Mouse (Mus musculus) brain, embryonic 14.5 days (tissue): ENCODE measurements around the gene Carns1. TPM values are rescaled to one million over a fixed set of nuclear protein-coding genes. Genes with fewer than 3 reads are reported as not detected.

ENCODE experiments used
- DNase-seq: peaks from one replicate; pipeline ENCODE4 v3.0.0-alpha.2; 2011; ENCODE audit warnings: low read depth
- CTCF ChIP-seq: fragments of 200-500 bp; IDR thresholded peaks from 2 replicates; pipeline ENCODE4 v1.5.1; 2012; ENCODE audit warnings: inconsistent platforms, mild to moderate bottlenecking, moderate library complexity, borderline replicate concordance; ENCODE audit not compliant: insufficient read depth, insufficient read length; ENCODE audit errors: extremely low read depth
- POLR2A ChIP-seq: fragments of 200-500 bp; IDR thresholded peaks from 2 replicates; pipeline ENCODE4 v1.6.1; 2012; ENCODE audit warnings: mild to moderate bottlenecking, inconsistent platforms, borderline replicate concordance; ENCODE audit not compliant: poor library complexity, insufficient read depth, insufficient read length, severe bottlenecking; ENCODE audit errors: extremely low read depth
- polyA plus RNA-seq: library from polyadenylated mRNA; depleted of rRNA; stranded (reverse); fragments of >200 nt; gene quantifications from 2 replicates; pipeline ENCODE4 v1.2.3, GENCODE M21; 2012; rRNA removed

Gene Carns1
- polyA plus RNA-seq, 1 experiment = 4.3 TPM

DNA sequence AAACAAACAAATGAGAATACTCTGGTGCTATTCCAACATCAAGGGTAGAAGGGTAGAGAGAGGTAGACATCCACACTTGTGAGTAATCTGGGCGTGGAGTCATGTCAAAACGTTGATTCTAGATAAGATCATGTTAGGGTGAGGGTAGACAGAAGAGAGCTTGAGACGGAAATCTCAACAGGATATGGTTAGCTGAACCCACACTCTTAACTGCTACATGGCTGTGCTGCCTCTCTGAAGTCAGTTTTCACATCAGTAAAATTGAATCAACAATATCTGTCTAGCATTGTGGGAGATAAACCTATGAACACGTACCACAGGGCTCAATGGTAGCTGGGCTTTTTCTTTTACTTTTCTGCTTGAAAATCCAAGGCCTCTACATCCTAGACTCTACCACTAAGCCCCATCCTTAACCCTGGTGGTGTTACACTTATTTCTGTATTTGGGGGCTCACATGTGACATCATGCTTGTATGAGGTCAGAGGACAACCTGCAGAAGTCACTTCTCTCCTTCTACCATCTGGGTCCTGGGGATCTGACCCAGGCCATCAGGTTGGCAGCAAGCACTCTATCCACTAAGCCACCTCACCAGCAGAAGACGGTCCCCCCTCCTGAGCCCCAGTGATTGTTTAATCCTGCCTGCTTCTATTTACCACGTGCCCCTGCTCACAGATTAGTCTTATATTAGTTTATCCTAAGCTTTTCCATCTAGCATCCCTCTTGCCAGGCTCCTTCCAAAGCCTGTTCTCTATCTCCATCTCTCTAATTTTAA lies 55.4 kb downstream of the Carns1 start:
- no peak for DNase-seq
- no peak for TF ChIP-seq CTCF
- no peak for TF ChIP-seq POLR2A

DNA sequence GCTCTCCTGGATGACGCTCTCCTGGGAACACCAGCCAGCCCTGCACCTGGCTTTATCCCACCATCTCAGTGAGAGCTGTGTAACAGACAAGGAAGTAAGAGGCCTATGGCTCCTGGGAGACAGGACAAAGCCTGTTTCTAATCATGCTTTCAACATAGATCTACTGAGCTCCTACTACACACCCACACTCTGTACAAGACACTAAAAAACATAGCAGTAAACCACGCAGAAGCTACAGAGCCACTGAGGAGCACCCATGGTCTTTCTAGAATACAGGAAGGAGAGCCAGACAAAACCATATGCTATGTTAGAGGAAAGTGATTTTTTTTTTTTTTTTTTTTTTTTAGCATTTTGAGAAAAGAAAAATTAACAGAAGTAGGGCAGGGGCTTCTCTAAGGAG lies 56.9 kb downstream of the Carns1 start:
- TF ChIP-seq POLR2A (no peak), CTCF (no peak)
- DNase-seq = no peak

DNA sequence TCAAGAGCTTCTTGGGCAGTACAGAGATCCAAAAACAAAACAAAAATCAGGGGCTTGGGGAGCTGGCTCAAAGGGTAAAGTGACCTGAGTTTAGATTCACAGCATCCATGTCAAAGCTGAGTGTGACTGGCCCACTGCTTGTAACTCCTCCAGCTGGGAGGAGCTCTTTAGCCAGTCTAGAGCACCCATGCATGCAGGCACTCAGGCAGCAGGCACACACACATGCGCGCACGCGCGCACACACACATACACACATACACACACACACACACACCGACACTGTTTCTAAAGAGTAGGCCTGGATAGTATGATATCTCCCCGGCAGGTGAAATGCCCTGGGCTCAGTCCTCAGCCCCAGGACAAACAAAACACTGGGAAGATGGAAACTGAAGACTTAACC lies 58.3 kb downstream of the Carns1 start:
- DNase-seq = no peak
- TF ChIP-seq CTCF (no peak), POLR2A (no peak)

DNA sequence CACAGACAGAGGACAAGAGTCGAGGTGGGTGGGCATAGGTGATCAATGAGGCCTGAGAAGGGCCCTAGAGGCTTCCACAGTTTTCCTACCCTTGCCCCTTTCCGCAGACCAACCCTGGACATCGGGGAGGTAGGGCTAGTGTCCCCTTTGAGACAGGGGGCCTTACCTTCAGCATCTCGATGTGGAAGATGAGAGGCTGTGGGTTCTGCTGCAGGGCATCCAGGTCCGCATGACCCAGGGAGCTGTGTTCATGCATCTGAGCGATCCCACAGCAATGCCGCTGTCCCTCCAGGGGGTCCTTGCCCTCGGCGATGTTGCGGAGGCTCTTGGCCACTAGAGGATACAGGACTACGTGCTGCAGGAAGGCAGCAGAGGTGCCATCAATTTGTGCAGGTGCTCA lies 59.5 kb downstream of the Carns1 start:
- TF ChIP-seq POLR2A (no peak), CTCF (no peak)
- DNase-seq = no peak

DNA sequence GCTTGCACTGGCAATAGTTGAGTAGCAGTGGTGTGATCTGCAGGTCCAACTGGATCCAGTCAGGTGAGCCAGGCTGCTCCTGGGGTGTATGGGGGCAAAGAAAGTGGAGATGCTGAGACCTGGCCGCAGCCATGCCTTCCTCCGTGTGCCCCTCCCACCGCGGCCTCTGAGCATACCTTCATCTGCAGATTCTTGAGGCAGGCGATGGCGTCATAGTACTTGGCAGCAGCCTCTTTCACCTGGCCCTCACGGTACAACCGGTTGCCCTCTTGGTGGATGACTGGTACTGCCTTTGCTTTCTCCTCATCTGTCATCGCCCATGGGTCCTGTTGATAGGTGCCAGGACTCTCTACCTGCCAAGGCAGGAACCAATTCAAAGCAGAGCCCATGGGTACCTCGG lies 60.1 kb downstream of the Carns1 start:
- TF ChIP-seq POLR2A (no peak), CTCF (no peak)
- no peak for DNase-seq

DNA sequence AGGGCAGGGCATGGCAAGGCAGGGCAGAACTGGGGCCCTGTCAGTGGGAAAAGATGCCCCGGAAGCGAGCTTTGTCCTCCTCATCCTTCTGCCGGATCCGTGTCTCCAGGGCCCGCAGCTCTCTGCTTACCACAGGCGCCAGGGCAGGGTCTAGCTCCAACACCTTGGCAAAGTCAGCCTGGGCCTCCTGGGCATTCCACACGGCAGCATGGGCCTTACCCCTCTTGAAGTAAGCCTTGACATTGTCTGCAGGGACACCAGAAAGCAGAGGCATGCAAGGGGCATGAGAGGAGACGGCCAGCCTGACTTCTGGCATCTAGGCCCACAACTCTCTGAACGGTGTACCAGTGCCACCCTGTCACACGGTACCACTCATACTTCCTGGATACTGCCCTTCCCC lies 60.7 kb downstream of the Carns1 start:
- DNase-seq = no peak
- TF ChIP-seq CTCF = no peak
- no peak for TF ChIP-seq POLR2A

Other genes starting within 250 kb of the Carns1 start
- 1.2 and 1.8 TPM in 2 replicates for gene Aldh3b1, start 245.7 kb downstream of the Carns1 start, polyA plus RNA-seq
- 12.3 and 13.4 TPM in 2 replicates for gene Unc93b1, start 240.3 kb downstream of the Carns1 start, polyA plus RNA-seq
- gene Aldh3b3, start 216.8 kb downstream of the Carns1 start, polyA plus RNA-seq = 0.01 and 0.05 TPM in 2 replicates
- 1.1 and 1.3 TPM in 2 replicates for gene Aldh3b2, start 203.2 kb downstream of the Carns1 start, polyA plus RNA-seq
- 2.5 and 2.7 TPM in 2 replicates for gene Acy3, start 188.9 kb downstream of the Carns1 start, polyA plus RNA-seq
- gene Tbx10, start 182.7 kb downstream of the Carns1 start, polyA plus RNA-seq = 0.16 and 0.46 TPM in 2 replicates
- 16.4 and 17.5 TPM in 2 replicates for gene Nudt8, start 174.9 kb downstream of the Carns1 start, polyA plus RNA-seq
- gene Gm49405, start 174.9 kb downstream of the Carns1 start, polyA plus RNA-seq = 8.3 and 9.0 TPM in 2 replicates
- gene Doc2g, start 172.2 kb downstream of the Carns1 start, polyA plus RNA-seq = 18.4 and 22.7 TPM in 2 replicates
- 174 and 194 TPM in 2 replicates for gene Ndufv1, start 162.7 kb downstream of the Carns1 start, polyA plus RNA-seq
- gene Gstp1, start 137.5 kb downstream of the Carns1 start, polyA plus RNA-seq = 266 and 307 TPM in 2 replicates
- 2.9 and 9.0 TPM in 2 replicates for gene Gstp2, start 129.5 kb downstream of the Carns1 start, polyA plus RNA-seq
- not detected in 2 replicates for gene Gstp3, start 115.9 kb downstream of the Carns1 start, polyA plus RNA-seq
- gene Cabp2, start 93.9 kb downstream of the Carns1 start, polyA plus RNA-seq = not detected in 2 replicates
- gene Cdk2ap2, start 78.3 kb downstream of the Carns1 start, polyA plus RNA-seq = 56.1 and 82.2 TPM in 2 replicates
- 149 and 158 TPM in 2 replicates for gene Pitpnm1, start 75.5 kb downstream of the Carns1 start, polyA plus RNA-seq
- 80.0 and 88.6 TPM in 2 replicates for gene Aip, start 49.6 kb downstream of the Carns1 start, polyA plus RNA-seq
- 0.08 TPM in 2 replicates for gene Gpr152, start 35.7 kb downstream of the Carns1 start, polyA plus RNA-seq
- gene Cabp4, start 31.4 kb downstream of the Carns1 start, polyA plus RNA-seq = 0.05 and 0.19 TPM in 2 replicates
- 210 and 237 TPM in 2 replicates for gene Coro1b, start 26.9 kb downstream of the Carns1 start, polyA plus RNA-seq
- gene Ptprcap, start 21.9 kb downstream of the Carns1 start, polyA plus RNA-seq = 1.5 and 2.0 TPM in 2 replicates
- gene Rps6kb2, start 12.1 kb downstream of the Carns1 start, polyA plus RNA-seq = 59.5 and 87.7 TPM in 2 replicates
- 1.8 and 2.2 TPM in 2 replicates for gene Tbc1d10c, start 15.8 kb upstream of the Carns1 start, polyA plus RNA-seq
- 426 and 472 TPM in 2 replicates for gene Ppp1ca, start 16.6 kb upstream of the Carns1 start, polyA plus RNA-seq
- 32.7 and 49.1 TPM in 2 replicates for gene Rad9a, start 26.2 kb upstream of the Carns1 start, polyA plus RNA-seq
- gene Clcf1, start 38.8 kb upstream of the Carns1 start, polyA plus RNA-seq = 2.3 and 3.7 TPM in 2 replicates
- gene AC109138.7, start 38.9 kb upstream of the Carns1 start, polyA plus RNA-seq = not detected in 2 replicates
- 23.6 and 36.5 TPM in 2 replicates for gene Pold4, start 56.4 kb upstream of the Carns1 start, polyA plus RNA-seq
- gene Ssh3, start 93.7 kb upstream of the Carns1 start, polyA plus RNA-seq = 50.4 and 57.5 TPM in 2 replicates
- 53.4 and 54.2 TPM in 2 replicates for gene Ankrd13d, start 107.7 kb upstream of the Carns1 start, polyA plus RNA-seq
- 114 and 119 TPM in 2 replicates for gene Grk2, start 130.7 kb upstream of the Carns1 start, polyA plus RNA-seq
- gene Kdm2a, start 222.8 kb upstream of the Carns1 start, polyA plus RNA-seq = 86.9 and 88.9 TPM in 2 replicates